Mouse (Mus musculus): ENCODE measurements around the gene Fitm2. TPM values are rescaled to one million over a fixed set of nuclear protein-coding genes. Genes with fewer than 3 reads are reported as not detected.
A peak's percentile ranks its signal among the peaks of the same experiment; 100 is the strongest.

The Fitm2 gene
- polyA plus RNA-seq, 1 experiment: 9.8 TPM

GRCm38 (mm10) chr2:163419346-163420045 lies 52.9 kb downstream of the Fitm2 start:
- DNase-seq (ENCODE audit: low read depth): peak; percentile 100
- TF ChIP-seq POLR2A (IDR thresholded peaks at IDR 0.05; ENCODE audit: borderline replicate concordance, extremely low read depth, insufficient read depth, insufficient read length, poor library complexity, severe bottlenecking): peak; percentile 74; the same call in 1 of the 2 replicates
- TF ChIP-seq CTCF (IDR thresholded peaks at IDR 0.05; ENCODE audit: borderline replicate concordance, extremely low read depth, insufficient read depth, insufficient read length): peak; percentile 25; the same call in 1 of the 2 replicates

GRCm38 (mm10) chr2:163418841-163419345 lies 53.5 kb downstream of the Fitm2 start:
- TF ChIP-seq CTCF (IDR thresholded peaks at IDR 0.05; ENCODE audit: borderline replicate concordance, extremely low read depth, insufficient read depth, insufficient read length): no peak
- TF ChIP-seq POLR2A (IDR thresholded peaks at IDR 0.05; ENCODE audit: borderline replicate concordance, extremely low read depth, insufficient read depth, insufficient read length, poor library complexity, severe bottlenecking): no peak
- DNase-seq (ENCODE audit: low read depth): no peak

GRCm38 (mm10) chr2:163417830-163418229 lies 54.6 kb downstream of the Fitm2 start:
- no peak for TF ChIP-seq CTCF (IDR thresholded peaks at IDR 0.05; ENCODE audit: borderline replicate concordance, extremely low read depth, insufficient read depth, insufficient read length)
- no peak for TF ChIP-seq POLR2A (IDR thresholded peaks at IDR 0.05; ENCODE audit: borderline replicate concordance, extremely low read depth, insufficient read depth, insufficient read length, poor library complexity, severe bottlenecking)
- DNase-seq (ENCODE audit: low read depth): no peak

- TF ChIP-seq CTCF (IDR thresholded peaks at IDR 0.05; ENCODE audit: borderline replicate concordance, extremely low read depth, insufficient read depth, insufficient read length) (no peak), POLR2A (IDR thresholded peaks at IDR 0.05; ENCODE audit: borderline replicate concordance, extremely low read depth, insufficient read depth, insufficient read length, poor library complexity, severe bottlenecking) (no peak)
- no peak for DNase-seq (ENCODE audit: low read depth)
Observed at GRCm38 (mm10) chr2:163417026-163417425, 55.4 kb downstream of the Fitm2 start.

Other genes with a start within 250 kb of the Fitm2 start
- 0.66 and 1.0 TPM in 2 replicates for gene Jph2, start 74.6 kb downstream of the Fitm2 start, polyA plus RNA-seq (2012; rRNA removed)
- gene Oser1, start 47.9 kb downstream of the Fitm2 start, polyA plus RNA-seq (2012; rRNA removed): 24.4 and 30.5 TPM in 2 replicates
- 142 and 170 TPM in 2 replicates for gene Gdap1l1, start 34.2 kb downstream of the Fitm2 start, polyA plus RNA-seq (2012; rRNA removed)
- 0.13 TPM in 1 of 2 replicates, not detected in the other for gene R3hdml, start 19.7 kb upstream of the Fitm2 start, polyA plus RNA-seq (2012; rRNA removed)
- gene Hnf4a, start 34.2 kb upstream of the Fitm2 start, polyA plus RNA-seq (2012; rRNA removed): 0.05 TPM in 1 of 2 replicates, not detected in the other
- gene Ttpal, start 129.7 kb upstream of the Fitm2 start, polyA plus RNA-seq (2012; rRNA removed): 32.5 and 35.8 TPM in 2 replicates
- 88.3 and 93.9 TPM in 2 replicates for gene Serinc3, start 172.5 kb upstream of the Fitm2 start, polyA plus RNA-seq (2012; rRNA removed)
- 66.6 and 73.9 TPM in 2 replicates for gene Pkig, start 185.8 kb upstream of the Fitm2 start, polyA plus RNA-seq (2012; rRNA removed)

Data from brain, embryonic 14.5 days (tissue).